Mouse (Mus musculus) induced T-regulatory cell, adult 2 months (primary cell): ENCODE results near the gene Neurl2.

Experiments
- DNase-seq: peaks from one replicate; pipeline ENCODE4 v3.0.0-alpha.2; 2012; ENCODE audit warnings: low read depth

The Neurl2 gene

GRCm38 (mm10) chr2:164786388-164786885 lies 46.8 kb downstream of the Neurl2 start:
- DNase-seq = no peak

GRCm38 (mm10) chr2:164785481-164786387 lies 47.5 kb downstream of the Neurl2 start, which contains the start of gene Snx21:
Snx21 (plus strand) TSS chr2:164785823.
- DNase-seq = peak; percentile 85

- no peak for DNase-seq
Measured at GRCm38 (mm10) chr2:164784869-164785420, 48.3 kb downstream of the Neurl2 start.

- DNase-seq = peak; percentile 71
Measured at GRCm38 (mm10) chr2:164783926-164784581, 49.2 kb downstream of the Neurl2 start.

- no peak for DNase-seq
Measured at GRCm38 (mm10) chr2:164781876-164782275, 51.4 kb downstream of the Neurl2 start.
